Mouse (Mus musculus): ENCODE measurements at regions not wholly inside any gene's neighbourhood (a gene's known extent, or its start where the extent isn't known, plus 50 kb on each side); places are given as distances from the start of the nearest gene placed in this dataset.

GRCm38 (mm10) chr15:42277247-42277646 is 2143.1 kb downstream of the 9330182O14Rik start:
- Histone ChIP-seq H3K4me3 (ENCODE audit: control insufficient read depth, insufficient read depth, low read length) (no peak overlapping the region), H3K4me1 (replicated peaks; ENCODE audit: control insufficient read depth, insufficient read depth, low read length) (no peaks in the 10 kb centered on the region), H3K27me3 (ENCODE audit: control insufficient read depth, insufficient read depth, low read length) (no peaks in the 10 kb centered on the region), H3K27ac (ENCODE audit: control insufficient read depth, insufficient read depth, low read length) (no peak overlapping the region), H3K36me3 (ENCODE audit: control insufficient read depth, insufficient read depth, low read length) (no peaks in the 10 kb centered on the region)
- DNase-seq = no peak
- no peak for TF ChIP-seq CTCF (IDR thresholded peaks at IDR 0.05; ENCODE audit: borderline replicate concordance, control insufficient read depth, extremely low read depth, insufficient read depth, low read length, poor library complexity)
- TF ChIP-seq POLR2A (IDR thresholded peaks at IDR 0.05; ENCODE audit: control insufficient read depth, extremely low read depth, insufficient read depth, low read length, poor library complexity) = no peak
- 86% methylated on average over 2 of the region's 2 CpGs for WGBS

GRCm38 (mm10) chr15:42280810-42281209 is 2146.6 kb downstream of the 9330182O14Rik start:
- Histone ChIP-seq H3K36me3 (ENCODE audit: control insufficient read depth, insufficient read depth, low read length) (no peaks in the 10 kb centered on the region), H3K4me3 (ENCODE audit: control insufficient read depth, insufficient read depth, low read length) (no peak overlapping the region), H3K27ac (ENCODE audit: control insufficient read depth, insufficient read depth, low read length) (no peak overlapping the region), H3K4me1 (replicated peaks; ENCODE audit: control insufficient read depth, insufficient read depth, low read length) (no peaks in the 10 kb centered on the region), H3K27me3 (ENCODE audit: control insufficient read depth, insufficient read depth, low read length) (no peaks in the 10 kb centered on the region)
- no peak for DNase-seq
- over 99% methylated on average over 3 of the region's 3 CpGs for WGBS
- TF ChIP-seq POLR2A (IDR thresholded peaks at IDR 0.05; ENCODE audit: control insufficient read depth, extremely low read depth, insufficient read depth, low read length, poor library complexity) = no peak
- no peak for TF ChIP-seq CTCF (IDR thresholded peaks at IDR 0.05; ENCODE audit: borderline replicate concordance, control insufficient read depth, extremely low read depth, insufficient read depth, low read length, poor library complexity)

GRCm38 (mm10) chr15:42296406-42296805 is 2162.2 kb downstream of the 9330182O14Rik start:
- no peak overlapping the region for H3K27ac ChIP-seq (ENCODE audit: control insufficient read depth, insufficient read depth, low read length)
- no peaks in the 10 kb centered on the region for H3K27me3 ChIP-seq (ENCODE audit: control insufficient read depth, insufficient read depth, low read length)
- H3K36me3 ChIP-seq (ENCODE audit: control insufficient read depth, insufficient read depth, low read length) = no peaks in the 10 kb centered on the region
- TF ChIP-seq CTCF (IDR thresholded peaks at IDR 0.05; ENCODE audit: borderline replicate concordance, control insufficient read depth, extremely low read depth, insufficient read depth, low read length, poor library complexity) (no peak), POLR2A (IDR thresholded peaks at IDR 0.05; ENCODE audit: control insufficient read depth, extremely low read depth, insufficient read depth, low read length, poor library complexity) (no peak)
- H3K4me1 ChIP-seq (replicated peaks; ENCODE audit: control insufficient read depth, insufficient read depth, low read length) = no peaks in the 10 kb centered on the region
- no peak for DNase-seq
- WGBS = 76% methylated on average over 4 of the region's 4 CpGs
- H3K4me3 ChIP-seq (ENCODE audit: control insufficient read depth, insufficient read depth, low read length) = no peak overlapping the region

- TF ChIP-seq CTCF (IDR thresholded peaks at IDR 0.05; ENCODE audit: borderline replicate concordance, control insufficient read depth, extremely low read depth, insufficient read depth, low read length, poor library complexity) = no peak
- TF ChIP-seq POLR2A (IDR thresholded peaks at IDR 0.05; ENCODE audit: control insufficient read depth, extremely low read depth, insufficient read depth, low read length, poor library complexity) = no peak
- Histone ChIP-seq H3K4me3 (ENCODE audit: control insufficient read depth, insufficient read depth, low read length) (no peak overlapping the region), H3K4me1 (replicated peaks; ENCODE audit: control insufficient read depth, insufficient read depth, low read length) (no peaks in the 10 kb centered on the region), H3K27me3 (ENCODE audit: control insufficient read depth, insufficient read depth, low read length) (no peaks in the 10 kb centered on the region), H3K36me3 (ENCODE audit: control insufficient read depth, insufficient read depth, low read length) (no peaks in the 10 kb centered on the region), H3K27ac (ENCODE audit: control insufficient read depth, insufficient read depth, low read length) (no peak overlapping the region)
- no peak for DNase-seq
These were observed 2163.3 kb downstream of the 9330182O14Rik start for GRCm38 (mm10) chr15:42297430-42297829.

GRCm38 (mm10) chr15:42301956-42302355 is 2167.8 kb downstream of the 9330182O14Rik start:
- Histone ChIP-seq H3K4me1 (replicated peaks; ENCODE audit: control insufficient read depth, insufficient read depth, low read length) (no peaks in the 10 kb centered on the region), H3K27me3 (ENCODE audit: control insufficient read depth, insufficient read depth, low read length) (no peaks in the 10 kb centered on the region), H3K36me3 (ENCODE audit: control insufficient read depth, insufficient read depth, low read length) (no peaks in the 10 kb centered on the region), H3K27ac (ENCODE audit: control insufficient read depth, insufficient read depth, low read length) (no peak overlapping the region), H3K4me3 (ENCODE audit: control insufficient read depth, insufficient read depth, low read length) (no peak overlapping the region)
- DNase-seq = no peak
- no peak for TF ChIP-seq POLR2A (IDR thresholded peaks at IDR 0.05; ENCODE audit: control insufficient read depth, extremely low read depth, insufficient read depth, low read length, poor library complexity)
- no peak for TF ChIP-seq CTCF (IDR thresholded peaks at IDR 0.05; ENCODE audit: borderline replicate concordance, control insufficient read depth, extremely low read depth, insufficient read depth, low read length, poor library complexity)
- 98% methylated on average over 1 of the region's 1 CpGs for WGBS

- Histone ChIP-seq H3K27ac (ENCODE audit: control insufficient read depth, insufficient read depth, low read length) (no peak overlapping the region), H3K4me3 (ENCODE audit: control insufficient read depth, insufficient read depth, low read length) (no peak overlapping the region), H3K36me3 (ENCODE audit: control insufficient read depth, insufficient read depth, low read length) (no peaks in the 10 kb centered on the region), H3K4me1 (replicated peaks; ENCODE audit: control insufficient read depth, insufficient read depth, low read length) (no peaks in the 10 kb centered on the region), H3K27me3 (ENCODE audit: control insufficient read depth, insufficient read depth, low read length) (no peaks in the 10 kb centered on the region)
- no peak for TF ChIP-seq POLR2A (IDR thresholded peaks at IDR 0.05; ENCODE audit: control insufficient read depth, extremely low read depth, insufficient read depth, low read length, poor library complexity)
- no peak for TF ChIP-seq CTCF (IDR thresholded peaks at IDR 0.05; ENCODE audit: borderline replicate concordance, control insufficient read depth, extremely low read depth, insufficient read depth, low read length, poor library complexity)
- no peak for DNase-seq
- WGBS = 91% methylated on average over 3 of the region's 3 CpGs
These were observed 2169.9 kb downstream of the 9330182O14Rik start for GRCm38 (mm10) chr15:42304097-42304496.

- H3K4me3 ChIP-seq (ENCODE audit: control insufficient read depth, insufficient read depth, low read length) = no peak overlapping the region
- 93% methylated on average over 5 of the region's 5 CpGs for WGBS
- H3K27me3 ChIP-seq (ENCODE audit: control insufficient read depth, insufficient read depth, low read length) = no peaks in the 10 kb centered on the region
- no peak for DNase-seq
- TF ChIP-seq CTCF (IDR thresholded peaks at IDR 0.05; ENCODE audit: borderline replicate concordance, control insufficient read depth, extremely low read depth, insufficient read depth, low read length, poor library complexity) = no peak
- TF ChIP-seq POLR2A (IDR thresholded peaks at IDR 0.05; ENCODE audit: control insufficient read depth, extremely low read depth, insufficient read depth, low read length, poor library complexity) = no peak
- H3K4me1 ChIP-seq (replicated peaks; ENCODE audit: control insufficient read depth, insufficient read depth, low read length) = no peaks in the 10 kb centered on the region
- no peaks in the 10 kb centered on the region for H3K36me3 ChIP-seq (ENCODE audit: control insufficient read depth, insufficient read depth, low read length)
- H3K27ac ChIP-seq (ENCODE audit: control insufficient read depth, insufficient read depth, low read length) = no peak overlapping the region
These were observed 2175.4 kb downstream of the 9330182O14Rik start for GRCm38 (mm10) chr15:42309586-42309985.

Measured in thymus, adult 2 months (tissue).